Mouse (Mus musculus) forebrain, embryonic 10.5 days (tissue): ENCODE results near the gene Cnga3. TPM values are rescaled to one million over a fixed set of nuclear protein-coding genes. Genes with fewer than 3 reads are reported as not detected.

Experiments
- polyA plus RNA-seq: library from polyadenylated mRNA; unstranded; fragments of >200 nt; fragmentation: Nextera tagmentation; extraction: Ambion mirVana; gene quantifications from 2 replicates; pipeline ENCODE4 v1.2.1, GENCODE M21; 2016

The Cnga3 gene
- polyA plus RNA-seq, 1 experiment from 2014 or later = not detected

Other genes with a start within 250 kb of the Cnga3 start
- gene Vwa3b, start 187.8 kb upstream of the Cnga3 start, polyA plus RNA-seq = 0.16 TPM in 1 of 2 replicates, not detected in the other
- gene Inpp4a, start 85.4 kb downstream of the Cnga3 start, polyA plus RNA-seq = 9.7 and 10.1 TPM in 2 replicates
- 62.4 and 64.3 TPM in 2 replicates for gene Coa5, start 215.7 kb downstream of the Cnga3 start, polyA plus RNA-seq
- 113 and 122 TPM in 2 replicates for gene Unc50, start 215.7 kb downstream of the Cnga3 start, polyA plus RNA-seq